Mouse (Mus musculus): ENCODE data around the gene Ceacam2. TPM values are rescaled to one million over a fixed set of nuclear protein-coding genes. Genes with fewer than 3 reads are reported as not detected.
"Not testable (repeated sequence)": the region's sequence is repeated elsewhere in the genome, so short reads cannot be mapped to it uniquely, and the experiment has no call there.

Gene Ceacam2
- 0.10 TPM in 1 of 2 replicates, not detected in the other for polyA plus RNA-seq (2016; fragmentation: Nextera tagmentation; extraction: Ambion mirVana)

- not testable (repeated sequence) for H3K4me2 ChIP-seq; H3K4me3 ChIP-seq; H3K9ac ChIP-seq; ATAC-seq (ENCODE audit: insufficient number of reproducible peaks, low FRiP score); H3K27ac ChIP-seq (ENCODE audit: poor library complexity, severe bottlenecking); H3K9me3 ChIP-seq (replicated peaks); H3K27me3 ChIP-seq (replicated peaks); H3K4me1 ChIP-seq (replicated peaks); H3K36me3 ChIP-seq
- 49% methylated on average over 3 of the region's 3 CpGs for WGBS
These were observed at the start of gene Ceacam2 for GRCm38 (mm10) chr7:25539376-25539907. Gene Ceacam2, minus strand, starts transcription at chr7:25539857.

DNA sequence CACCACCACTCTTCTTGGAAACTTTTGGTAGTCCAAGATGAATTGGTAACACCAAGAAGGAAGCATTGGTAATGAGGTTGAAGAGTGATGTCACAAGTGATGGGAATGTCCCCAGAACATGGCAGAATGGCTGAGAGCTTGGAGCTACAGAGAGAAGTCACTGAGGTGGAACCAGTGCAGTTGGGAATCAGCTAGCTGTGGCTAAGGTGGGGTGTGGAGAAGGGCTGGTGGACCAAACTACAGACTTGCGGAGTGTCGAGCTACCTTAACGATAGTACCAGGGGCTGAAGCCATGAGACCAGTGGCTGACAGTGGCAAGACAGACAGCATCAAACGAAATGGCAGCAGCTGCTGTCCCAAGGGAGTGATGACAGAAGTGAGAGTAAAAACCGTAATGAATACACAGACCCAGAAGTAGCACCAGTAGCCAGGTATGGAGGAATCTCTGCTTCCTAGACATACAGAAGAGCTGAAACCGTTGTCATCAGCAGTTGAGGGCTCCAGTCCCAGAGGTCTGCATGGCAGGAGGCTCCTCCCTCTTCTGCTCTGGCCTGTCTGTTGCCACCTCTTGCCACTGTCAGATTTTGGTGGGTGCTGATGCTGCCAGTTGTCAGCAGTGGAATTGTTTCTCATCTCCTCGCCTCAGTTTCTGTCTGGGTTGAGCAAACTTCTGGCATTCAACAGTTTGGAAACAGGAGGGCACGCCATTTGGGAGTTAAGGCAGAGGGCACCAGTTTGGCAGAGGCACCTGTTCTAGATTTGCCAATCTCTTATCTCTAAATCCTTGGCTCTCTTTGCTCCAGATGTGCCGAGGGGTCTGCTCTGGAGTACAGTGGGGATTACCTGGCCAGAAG lies 45.9 kb upstream of the Ceacam2 start:
- Histone ChIP-seq H3K4me2 (no peak overlapping the region), H3K9ac (no peak overlapping the region), H3K4me3 (no peak overlapping the region), H3K27me3 (replicated peaks) (no peaks in the 10 kb centered on the region), H3K36me3 (no peaks in the 10 kb centered on the region), H3K27ac (ENCODE audit: poor library complexity, severe bottlenecking) (no peak overlapping the region), H3K9me3 (replicated peaks) (peaks cover 10% of the 10 kb centered on the region), H3K4me1 (replicated peaks) (no peaks in the 10 kb centered on the region)
- 69% methylated on average over 9 of the region's 9 CpGs for WGBS
- ATAC-seq (ENCODE audit: insufficient number of reproducible peaks, low FRiP score) = no peak

DNA sequence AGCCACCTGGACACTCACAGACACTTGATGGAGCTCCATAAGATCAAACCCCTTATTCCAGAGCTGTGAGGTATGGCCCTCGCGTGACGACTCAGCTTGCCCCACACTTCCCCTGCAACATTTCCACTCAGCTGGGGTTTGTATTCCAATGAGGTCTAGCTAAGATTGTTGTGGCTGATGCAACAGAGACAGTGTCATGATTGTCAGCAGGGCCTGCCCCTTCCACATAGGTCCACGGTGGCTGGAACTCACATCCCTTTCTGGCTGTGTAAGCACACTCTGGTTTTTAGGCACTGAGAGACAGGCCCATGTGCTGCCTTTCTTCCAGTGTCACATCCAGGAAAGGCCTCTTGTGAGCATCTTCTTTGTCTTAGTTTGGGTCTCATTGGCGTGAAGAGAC lies 45.0 kb upstream of the Ceacam2 start:
- Histone ChIP-seq H3K4me3 (no peak overlapping the region), H3K4me1 (replicated peaks) (no peaks in the 10 kb centered on the region), H3K9ac (no peak overlapping the region), H3K27me3 (replicated peaks) (no peaks in the 10 kb centered on the region), H3K9me3 (replicated peaks) (peaks cover 10% of the 10 kb centered on the region), H3K4me2 (no peak overlapping the region), H3K27ac (ENCODE audit: poor library complexity, severe bottlenecking) (no peak overlapping the region), H3K36me3 (no peaks in the 10 kb centered on the region)
- ATAC-seq (ENCODE audit: insufficient number of reproducible peaks, low FRiP score) = no peak
- WGBS = 77% methylated on average over 5 of the region's 5 CpGs

DNA sequence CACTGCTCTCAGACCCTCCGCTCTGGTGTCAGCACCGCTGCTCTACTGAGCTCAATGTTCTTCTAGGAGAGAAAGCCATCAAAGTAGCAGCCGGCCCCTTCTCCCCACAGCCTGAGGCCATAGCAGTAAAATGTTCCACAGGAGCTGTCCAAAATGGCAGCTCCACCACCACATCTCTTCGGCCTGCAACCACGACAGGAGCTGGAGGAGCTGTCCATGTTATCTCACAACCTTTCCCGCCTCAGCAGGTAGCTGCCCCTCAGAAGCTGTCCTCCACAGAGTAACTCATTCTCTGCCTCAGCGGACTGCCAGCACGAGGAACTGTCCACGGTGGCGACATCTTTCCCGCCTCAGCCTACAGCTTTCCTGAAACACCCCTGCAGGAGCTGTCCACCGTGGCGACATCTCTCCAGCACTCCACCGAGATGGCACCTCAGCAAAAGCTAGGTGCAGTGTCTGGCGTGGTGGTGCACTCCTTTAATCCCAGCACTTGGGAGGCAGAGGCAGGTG lies 42.7 kb upstream of the Ceacam2 start:
- ATAC-seq (ENCODE audit: insufficient number of reproducible peaks, low FRiP score) = no peak
- peaks cover 10% of the 10 kb centered on the region for H3K9me3 ChIP-seq (replicated peaks)
- WGBS = 75% methylated on average over 15 of the region's 15 CpGs

GRCm38 (mm10) chr7:25579441-25579840 lies 39.8 kb upstream of the Ceacam2 start:
- Histone ChIP-seq H3K36me3 (no peaks in the 10 kb centered on the region), H3K4me2 (no peak overlapping the region), H3K4me3 (no peak overlapping the region), H3K9ac (no peak overlapping the region), H3K9me3 (replicated peaks) (peaks cover 10% of the 10 kb centered on the region), H3K27ac (ENCODE audit: poor library complexity, severe bottlenecking) (no peak overlapping the region), H3K4me1 (replicated peaks) (0 out of 2 replicates have a peak, but pooled peaks cover 5% of the 10 kb centered on the region), H3K27me3 (replicated peaks) (peaks cover 8% of the 10 kb centered on the region; the same call in 1 of the 2 replicates)
- WGBS = 72% methylated on average over 10 of the region's 10 CpGs
- ATAC-seq (ENCODE audit: insufficient number of reproducible peaks, low FRiP score) = no peak

More for the DNA sequence above, 42.7 kb upstream of the Ceacam2 start:
- Histone ChIP-seq H3K9ac (no peak overlapping the region), H3K4me3 (no peak overlapping the region), H3K4me1 (replicated peaks) (no peaks in the 10 kb centered on the region), H3K36me3 (no peaks in the 10 kb centered on the region), H3K27ac (ENCODE audit: poor library complexity, severe bottlenecking) (no peak overlapping the region), H3K4me2 (no peak overlapping the region), H3K27me3 (replicated peaks) (no peaks in the 10 kb centered on the region)

DNA sequence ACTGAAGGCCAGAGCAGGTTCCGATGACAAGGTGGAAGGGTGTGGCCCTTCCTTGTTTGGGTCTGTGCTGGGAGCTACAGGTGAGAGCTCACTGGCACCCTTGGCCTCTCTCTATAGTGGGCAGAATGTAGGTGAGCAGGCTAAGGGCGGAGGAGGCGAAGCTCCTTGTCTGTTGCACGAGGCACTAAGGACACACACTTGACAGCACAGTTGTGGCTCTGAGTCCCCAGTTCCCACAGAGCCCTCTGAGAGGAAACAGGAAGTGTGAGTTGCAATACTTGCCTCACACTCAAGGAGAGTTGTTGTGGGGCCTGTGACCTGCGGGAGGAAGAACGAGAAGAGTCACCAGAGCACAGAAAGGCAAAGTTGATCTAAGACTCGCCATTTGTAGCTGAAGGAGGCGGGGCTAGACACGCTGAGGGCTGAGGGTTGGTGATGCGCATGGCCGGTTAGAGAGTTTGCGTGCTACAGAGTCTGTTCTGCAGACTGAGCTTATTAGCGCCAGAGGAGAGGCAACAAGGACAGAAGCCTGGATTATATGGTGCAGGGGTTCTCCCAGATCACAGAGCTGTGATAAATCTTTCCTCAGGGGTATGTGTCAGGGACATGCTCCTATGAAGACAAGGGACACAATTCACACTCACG lies 37.3 kb upstream of the Ceacam2 start:
- not testable (repeated sequence) for H3K36me3 ChIP-seq; H3K27me3 ChIP-seq (replicated peaks); H3K27ac ChIP-seq (ENCODE audit: poor library complexity, severe bottlenecking); ATAC-seq (ENCODE audit: insufficient number of reproducible peaks, low FRiP score); H3K4me3 ChIP-seq; H3K9ac ChIP-seq; H3K9me3 ChIP-seq (replicated peaks); H3K4me2 ChIP-seq; H3K4me1 ChIP-seq (replicated peaks)
- 62% methylated on average over 14 of the region's 14 CpGs for WGBS

DNA sequence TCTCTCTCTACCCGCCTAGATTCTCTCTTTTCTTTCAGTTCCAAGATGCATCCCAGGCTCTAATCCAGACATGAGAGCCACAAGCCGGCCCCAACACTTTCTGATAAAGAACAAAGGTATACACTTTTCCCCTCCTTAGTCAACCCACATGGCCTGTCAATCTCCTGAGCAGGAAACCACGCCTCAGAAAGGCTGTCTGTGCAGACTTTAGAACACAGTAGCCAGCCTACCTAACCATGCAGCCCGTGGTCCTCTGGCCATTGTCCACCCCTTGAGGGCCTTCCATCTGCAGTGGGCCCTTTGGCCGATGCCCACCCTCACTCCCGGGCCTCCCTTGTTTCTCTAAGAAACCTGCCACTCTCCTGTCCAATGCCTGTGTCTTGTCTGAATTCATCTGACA lies 36.7 kb upstream of the Ceacam2 start:
- not testable (repeated sequence) for H3K27me3 ChIP-seq (replicated peaks); H3K9ac ChIP-seq; H3K4me1 ChIP-seq (replicated peaks); H3K4me2 ChIP-seq; H3K4me3 ChIP-seq; ATAC-seq (ENCODE audit: insufficient number of reproducible peaks, low FRiP score); H3K27ac ChIP-seq (ENCODE audit: poor library complexity, severe bottlenecking); H3K36me3 ChIP-seq; H3K9me3 ChIP-seq (replicated peaks)
- WGBS = 30% methylated on average over 6 of the region's 6 CpGs

DNA sequence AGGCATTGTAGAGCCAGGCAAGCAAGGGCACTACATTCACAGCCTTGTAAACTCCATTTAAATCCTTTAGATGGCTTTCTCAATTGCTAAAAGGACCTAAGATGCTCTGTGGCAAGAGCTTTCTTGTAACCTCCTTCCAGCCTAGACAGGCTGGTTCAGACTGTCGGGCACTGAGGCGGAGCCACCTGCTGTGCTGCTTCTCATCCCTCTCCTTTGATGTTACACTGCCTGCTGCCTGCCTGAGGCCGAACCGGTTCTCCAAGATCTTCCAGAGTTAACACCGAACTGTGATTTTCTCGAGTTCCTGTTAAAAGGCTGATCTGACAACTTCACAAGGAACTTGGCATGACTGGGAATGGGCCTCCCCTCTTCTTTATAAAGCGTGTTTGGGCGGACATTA lies 36.2 kb upstream of the Ceacam2 start:
- H3K4me1 ChIP-seq (replicated peaks) = 0 out of 2 replicates have a peak, but pooled peaks cover 5% of the 10 kb centered on the region
- no peak overlapping the region for H3K27ac ChIP-seq (ENCODE audit: poor library complexity, severe bottlenecking)
- no peaks in the 10 kb centered on the region for H3K36me3 ChIP-seq
- H3K27me3 ChIP-seq (replicated peaks) = peaks cover 8% of the 10 kb centered on the region; the same call in 1 of the 2 replicates
- H3K9ac ChIP-seq = no peak overlapping the region
- ATAC-seq (ENCODE audit: insufficient number of reproducible peaks, low FRiP score) = no peak
- no peak overlapping the region for H3K4me3 ChIP-seq
- no peak overlapping the region for H3K4me2 ChIP-seq
- 16% methylated on average over 8 of the region's 8 CpGs for WGBS
- H3K9me3 ChIP-seq (replicated peaks) = no peaks in the 10 kb centered on the region

- Histone ChIP-seq H3K4me2 (no peak overlapping the region), H3K4me3 (no peak overlapping the region), H3K9me3 (replicated peaks) (no peaks in the 10 kb centered on the region), H3K9ac (no peak overlapping the region), H3K27ac (ENCODE audit: poor library complexity, severe bottlenecking) (no peak overlapping the region), H3K36me3 (no peaks in the 10 kb centered on the region), H3K4me1 (replicated peaks) (0 out of 2 replicates have a peak, but pooled peaks cover 5% of the 10 kb centered on the region), H3K27me3 (replicated peaks) (peaks cover 8% of the 10 kb centered on the region; the same call in 1 of the 2 replicates)
- WGBS = 79% methylated on average over 5 of the region's 5 CpGs
- no peak for ATAC-seq (ENCODE audit: insufficient number of reproducible peaks, low FRiP score)
These were observed 35.4 kb upstream of the Ceacam2 start for GRCm38 (mm10) chr7:25575105-25575504.

GRCm38 (mm10) chr7:25573806-25574205 lies 34.1 kb upstream of the Ceacam2 start:
- H3K9me3 ChIP-seq (replicated peaks); H3K27me3 ChIP-seq (replicated peaks); H3K27ac ChIP-seq (ENCODE audit: poor library complexity, severe bottlenecking); H3K4me1 ChIP-seq (replicated peaks); H3K4me2 ChIP-seq; H3K9ac ChIP-seq; H3K36me3 ChIP-seq; ATAC-seq (ENCODE audit: insufficient number of reproducible peaks, low FRiP score); H3K4me3 ChIP-seq: not testable (repeated sequence)
- WGBS = 66% methylated on average over 5 of the region's 5 CpGs

- Histone ChIP-seq H3K27ac (ENCODE audit: poor library complexity, severe bottlenecking) (no peak overlapping the region), H3K4me1 (replicated peaks) (no peaks in the 10 kb centered on the region), H3K9me3 (replicated peaks) (peaks cover 8% of the 10 kb centered on the region), H3K4me3 (no peak overlapping the region), H3K27me3 (replicated peaks) (no peaks in the 10 kb centered on the region), H3K4me2 (no peak overlapping the region), H3K9ac (no peak overlapping the region), H3K36me3 (no peaks in the 10 kb centered on the region)
- WGBS = 89% methylated on average over 7 of the region's 7 CpGs
- ATAC-seq (ENCODE audit: insufficient number of reproducible peaks, low FRiP score) = no peak
These were observed 29.1 kb upstream of the Ceacam2 start for GRCm38 (mm10) chr7:25568721-25569120.
